Mouse (Mus musculus): Measurements from ENCODE around the gene Lemd2.

DNA sequence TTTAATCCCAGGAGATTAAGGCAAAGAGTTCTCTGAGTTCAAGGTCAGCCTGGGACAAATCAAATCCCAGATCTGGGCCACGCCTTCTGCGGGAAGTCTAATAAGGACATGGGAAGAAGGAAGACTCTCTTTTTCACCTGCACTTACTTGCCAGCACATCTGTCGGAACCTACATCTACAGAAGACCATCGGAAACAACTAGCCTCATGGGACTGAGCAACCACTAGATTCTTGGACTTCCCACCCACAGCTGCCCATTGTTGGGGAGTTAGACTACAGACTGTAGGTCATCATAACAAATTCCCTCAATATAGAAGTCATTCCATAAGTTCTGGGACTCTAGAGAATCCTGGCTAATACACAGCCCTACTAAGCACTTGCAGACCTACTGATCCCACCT lies 35.7 kb downstream of the Lemd2 start:
- TF ChIP-seq EP300 (optimal IDR thresholded peaks at IDR 0.05) (no peak), CTCF (IDR thresholded peaks at IDR 0.05; ENCODE audit: low read depth) (no peak)
